Comparison of ENCODE assay signal across 10 mouse cellular contexts in genomic region chr17:64397254-64397897, GRCm38 (mm10).
DNase-seq lines count a peak whose midpoint lies in the region; ATAC-seq and TF ChIP-seq lines count a peak whose summit lies in the region.
"Had no signal": no experiment of that assay in that cellular context is flagged by ENCODE, and none has a peak within 500 bp of the region (broad histone marks: within the 10 kb centered on the region; RNA-seq: fewer than 3 reads in every experiment).

No protein-coding gene starts in this region.

- H3K36me3 ChIP-seq in kidney, adult 2 months (ENCODE audit: control insufficient read depth, insufficient read depth, low read length), result no peaks in the 10 kb centered on the region
- H3K36me3 ChIP-seq in lung, embryonic 15.5 days, result no peaks in the 10 kb centered on the region

- ATAC-seq in lung, embryonic 15.5 days (ENCODE audit: borderline replicate concordance, extremely low read depth, low FRiP score, low TSS enrichment), result 0 out of 2 replicates have a peak, but pooled peaks have one; percentile 35

- peak; percentile 8 for DNase-seq in adrenal gland, postnatal 10 days
- peak; percentile 11 for DNase-seq in brain, embryonic 14.5 days (ENCODE audit: low read depth)
- peak; percentile 51 for DNase-seq in kidney, adult 2 months
- DNase-seq in layer of hippocampus, adult 9-10 months (ENCODE audit: low spot score), result no peak
- no peak for DNase-seq in left cerebral cortex, adult 11 months (ENCODE audit: low spot score)
- DNase-seq in left cerebral cortex, adult 9 months (ENCODE audit: low spot score in 2 of 2), result no peak
- no peak for DNase-seq in cerebellum, adult 9-11 months
- DNase-seq: cerebellum, postnatal 25 days; gastrocnemius, postnatal 14 days had no signal

- TF ChIP-seq POLR2A in brain, embryonic 14.5 days (IDR thresholded peaks at IDR 0.05; ENCODE audit: borderline replicate concordance, extremely low read depth, insufficient read depth, insufficient read length, poor library complexity, severe bottlenecking), result no peak
- no peak for TF ChIP-seq POLR2A in kidney, adult 2 months (IDR thresholded peaks at IDR 0.05; ENCODE audit: low read depth, low read length)

- no peaks in the 10 kb centered on the region for H3K9me3 ChIP-seq in lung, embryonic 15.5 days

- peak overlapping the region; percentile 14 for H3K4me3 ChIP-seq in kidney, adult 2 months (ENCODE audit: insufficient read depth, low read depth, low read length)
- peak overlapping the region; percentile 21 for H3K4me3 ChIP-seq in lung, embryonic 15.5 days

- no peak overlapping the region for H3K9ac ChIP-seq in lung, embryonic 15.5 days

- 9% methylated on average over 12 of the region's 12 CpGs for WGBS in kidney, adult 2 months
- WGBS in lung, embryonic 15.5 days, result 5% methylated on average over 12 of the region's 12 CpGs

- H3K4me2 ChIP-seq in lung, embryonic 15.5 days, result peak overlapping the region; percentile 53

- no peaks in the 10 kb centered on the region for H3K4me1 ChIP-seq in kidney, adult 2 months (ENCODE audit: control insufficient read depth, insufficient read depth, low read length)
- peaks cover 11% of the 10 kb centered on the region for H3K4me1 ChIP-seq in lung, embryonic 15.5 days

- no peaks in the 10 kb centered on the region; the same call in 1 of the 2 replicates for H3K27me3 ChIP-seq in kidney, adult 2 months (replicated peaks; ENCODE audit: control insufficient read depth, insufficient read depth, low read length)
- no peaks in the 10 kb centered on the region for H3K27me3 ChIP-seq in lung, embryonic 15.5 days

- no peak for TF ChIP-seq CTCF in brain, embryonic 14.5 days (IDR thresholded peaks at IDR 0.05; ENCODE audit: borderline replicate concordance, extremely low read depth, insufficient read depth, insufficient read length)
- TF ChIP-seq CTCF in kidney, adult 2 months (conservative IDR thresholded peaks at IDR 0.05; ENCODE audit: insufficient read depth, insufficient read length, low read depth, low read length), result no peak

- peak overlapping the region; percentile 39 for H3K27ac ChIP-seq in kidney, adult 2 months (ENCODE audit: insufficient read depth, low read depth, low read length)
- peak overlapping the region; percentile 51 for H3K27ac ChIP-seq in lung, embryonic 15.5 days

Comparison
In these comparisons a context has a peak if more than half of its experiments do, and no peak if none do; other contexts are left out.
1. DNase-seq: peak in adrenal gland, postnatal 10 days (single experiment), brain, embryonic 14.5 days (single experiment) and kidney, adult 2 months (single experiment); none in layer of hippocampus, adult 9-10 months (single experiment), left cerebral cortex, adult 11 months (single experiment), left cerebral cortex, adult 9 months (0 of 2) and cerebellum, adult 9-11 months (single experiment).